Mouse (Mus musculus) splenic B cell, adult 2 months (primary cell): ENCODE data around the gene Nob1.

ENCODE experiments used
- DNase-seq: peaks from one replicate; pipeline ENCODE4 v3.0.0-alpha.2; 2011; ENCODE audit warnings: low read depth, low spot score
- H3K27me3 ChIP-seq: 2 replicates; pipeline ENCODE4 v1.6.1; 2012; ENCODE audit warnings: mild to moderate bottlenecking, low read length, moderate library complexity, mixed read lengths; ENCODE audit not compliant: control insufficient read depth, poor library complexity, insufficient read depth, severe bottlenecking
- H3K36me3 ChIP-seq: 2 replicates; pipeline ENCODE4 v1.6.1; 2012; ENCODE audit warnings: mild to moderate bottlenecking, low read length, moderate library complexity, mixed read lengths; ENCODE audit not compliant: control insufficient read depth, poor library complexity, insufficient read depth, severe bottlenecking

Gene Nob1

GRCm38 (mm10) chr8:107386171-107386570 is 38.7 kb downstream of the Nob1 start:
- no peaks in the 10 kb centered on the region for H3K36me3 ChIP-seq
- no peak for DNase-seq
- H3K27me3 ChIP-seq = no peaks in the 10 kb centered on the region

DNA sequence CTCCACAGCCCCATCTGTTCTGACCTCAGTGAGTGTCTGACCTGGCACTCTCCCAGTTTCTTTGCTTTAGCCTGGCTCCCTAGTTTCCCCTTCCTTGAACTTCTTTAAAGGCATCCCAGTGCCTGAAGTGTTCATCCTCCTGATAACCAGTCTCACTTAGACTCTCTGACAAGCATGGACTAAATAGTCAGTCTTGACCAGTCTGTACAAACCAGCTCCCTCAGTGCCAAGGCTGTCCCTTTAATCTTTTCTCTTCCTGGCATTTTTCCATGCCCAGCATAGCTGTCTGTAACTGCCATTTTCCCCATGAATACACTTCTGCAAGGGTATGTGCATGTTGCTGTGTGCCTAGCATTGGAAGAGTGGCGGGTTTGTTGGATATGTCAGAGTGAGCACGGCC is 39.8 kb downstream of the Nob1 start:
- Histone ChIP-seq H3K27me3 (no peaks in the 10 kb centered on the region), H3K36me3 (no peaks in the 10 kb centered on the region)
- DNase-seq = no peak

DNA sequence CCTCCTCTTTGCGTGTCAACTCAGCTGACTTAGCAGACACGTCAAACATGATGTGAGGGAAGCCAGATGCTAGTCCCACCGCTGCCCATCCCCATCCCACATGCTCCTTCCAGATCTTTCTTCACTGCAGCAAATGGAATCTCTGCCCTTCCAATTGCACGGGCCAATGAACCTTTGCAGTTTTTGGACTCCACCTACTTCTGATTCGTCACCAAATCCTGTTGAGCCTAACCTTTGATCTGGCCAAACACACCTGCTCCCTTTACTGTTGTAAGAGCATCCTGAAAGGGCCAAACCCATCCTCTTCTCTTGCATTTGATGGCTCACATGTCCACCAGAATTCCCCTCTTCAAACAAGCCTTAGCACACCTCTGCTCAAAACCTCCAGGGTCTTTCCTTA is 40.2 kb downstream of the Nob1 start:
- H3K27me3 ChIP-seq = no peaks in the 10 kb centered on the region
- H3K36me3 ChIP-seq = no peaks in the 10 kb centered on the region
- no peak for DNase-seq

DNA sequence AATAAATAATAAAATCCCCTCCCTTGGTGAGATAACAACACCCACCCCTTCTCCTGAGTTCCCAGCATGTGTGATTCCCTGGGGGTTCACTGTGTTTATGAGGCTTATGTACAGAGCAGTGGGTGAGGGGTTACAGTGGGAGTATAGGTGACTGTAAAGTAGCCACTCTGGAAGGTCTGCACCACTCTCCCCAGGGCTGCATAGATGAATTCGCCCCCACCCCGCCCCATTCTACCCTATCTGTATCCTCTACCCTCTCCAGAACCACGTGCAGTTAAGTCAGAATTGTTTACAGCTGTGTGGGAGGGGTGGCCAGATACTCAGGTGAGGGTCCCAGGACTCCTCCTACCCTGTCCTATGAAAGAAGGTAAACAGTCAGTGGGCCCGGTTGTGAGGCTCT is 42.0 kb downstream of the Nob1 start:
- Histone ChIP-seq H3K36me3 (peaks cover 3% of the 10 kb centered on the region; the same call in 1 of the 2 replicates), H3K27me3 (no peaks in the 10 kb centered on the region)
- no peak for DNase-seq

DNA sequence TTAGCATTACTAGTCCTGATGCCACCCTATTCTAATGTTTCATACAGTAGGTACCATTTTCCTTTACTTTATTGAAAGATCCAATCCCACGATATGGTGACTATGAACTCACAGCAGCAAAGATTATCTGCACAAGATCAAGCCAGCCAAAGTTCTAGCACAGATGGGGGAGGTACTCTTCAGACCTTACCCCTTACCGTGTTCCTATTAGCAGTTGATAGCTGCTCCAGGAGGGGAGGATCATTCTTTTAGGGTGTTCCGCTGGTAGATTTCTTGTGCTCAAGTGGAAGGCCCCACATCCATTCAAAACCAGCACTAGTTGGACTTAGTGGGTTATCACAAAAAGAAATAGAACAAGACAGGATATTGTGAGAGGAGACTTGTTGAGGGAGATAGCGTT is 43.2 kb downstream of the Nob1 start:
- no peak for DNase-seq
- Histone ChIP-seq H3K27me3 (no peaks in the 10 kb centered on the region), H3K36me3 (peaks cover 3% of the 10 kb centered on the region; the same call in 1 of the 2 replicates)

GRCm38 (mm10) chr8:107380734-107381133 is 44.1 kb downstream of the Nob1 start:
- no peak for DNase-seq
- no peaks in the 10 kb centered on the region for H3K27me3 ChIP-seq
- peaks cover 3% of the 10 kb centered on the region; the same call in 1 of the 2 replicates for H3K36me3 ChIP-seq

- Histone ChIP-seq H3K27me3 (no peaks in the 10 kb centered on the region), H3K36me3 (peaks cover 3% of the 10 kb centered on the region)
- no peak for DNase-seq
These were observed 47.5 kb downstream of the Nob1 start for GRCm38 (mm10) chr8:107377346-107377745.

GRCm38 (mm10) chr8:107370311-107370710 is 54.5 kb downstream of the Nob1 start:
- Histone ChIP-seq H3K27me3 (no peaks in the 10 kb centered on the region), H3K36me3 (peaks cover 14% of the 10 kb centered on the region)
- DNase-seq = no peak
